ENCODE assay signal across 8 mouse cellular contexts in genomic region chr10:39612633-39612988, GRCm38 (mm10). TPM values are rescaled to one million over a fixed set of nuclear protein-coding genes. Genes with fewer than 3 reads are reported as not detected.
DNase-seq lines count a peak whose midpoint lies in the region; ATAC-seq and TF ChIP-seq lines count a peak whose summit lies in the region.

Gene Traf3ip2, plus strand, starts transcription at chr10:39612934.

- no peak for TF ChIP-seq CTCF in olfactory bulb, adult 2 months (IDR thresholded peaks at IDR 0.05; ENCODE audit: insufficient read depth, low read depth, low read length)

- WGBS in neural tube, embryonic 11.5 days, result 50% methylated on average over 4 of the region's 4 CpGs
- 30% methylated on average over 4 of the region's 4 CpGs for WGBS in limb, embryonic 10.5 days
- 35% methylated on average over 4 of the region's 4 CpGs for WGBS in olfactory bulb, adult 2 months

- no peaks in the 10 kb centered on the region for H3K27me3 ChIP-seq in neural tube, embryonic 11.5 days (ENCODE audit: control insufficient read depth, insufficient read depth, low read length)
- H3K27me3 ChIP-seq in limb, embryonic 10.5 days (ENCODE audit: low read depth, poor library complexity, severe bottlenecking), result no peaks in the 10 kb centered on the region

- no peak for DNase-seq in adrenal gland, adult 18-20 months (ENCODE audit: low spot score in 2 of 2)
- no peak for DNase-seq in adrenal gland, adult (ENCODE audit: inconsistent age in 2 of 2, low spot score in 1 of 2)
- no peak for DNase-seq in neural tube, embryonic 11.5 days (ENCODE audit: low spot score)
- DNase-seq in neural tube, embryonic 10.5 days (ENCODE audit: extremely low spot score, low spot score), result no peak
- no peak for DNase-seq in limb, embryonic 10.5 days (ENCODE audit: low spot score)
- DNase-seq in ovary, postnatal 10 days (ENCODE audit: low spot score), result no peak
- DNase-seq in layer of hippocampus, adult 11-12 months (ENCODE audit: low spot score), result no peak

- H3K36me3 ChIP-seq in neural tube, embryonic 11.5 days (ENCODE audit: control insufficient read depth, insufficient read depth, low read length), result no peaks in the 10 kb centered on the region
- H3K36me3 ChIP-seq in limb, embryonic 10.5 days, result no peaks in the 10 kb centered on the region

- H3K9me3 ChIP-seq in neural tube, embryonic 11.5 days (ENCODE audit: control insufficient read depth, low read length), result no peaks in the 10 kb centered on the region
- H3K9me3 ChIP-seq in limb, embryonic 10.5 days (replicated peaks), result no peaks in the 10 kb centered on the region

- no peak for ATAC-seq in neural tube, embryonic 11.5 days (ENCODE audit: insufficient read depth, low FRiP score, low TSS enrichment)

- H3K4me1 ChIP-seq in neural tube, embryonic 11.5 days (ENCODE audit: control insufficient read depth, insufficient read depth, low read length), result 0 out of 2 replicates have a peak, but pooled peaks cover 2% of the 10 kb centered on the region
- peaks cover 49% of the 10 kb centered on the region for H3K4me1 ChIP-seq in limb, embryonic 10.5 days
- peaks cover 20% of the 10 kb centered on the region for H3K4me1 ChIP-seq in olfactory bulb, adult 2 months (ENCODE audit: control insufficient read depth, insufficient read depth, low read length)

- H3K27ac ChIP-seq in neural tube, embryonic 11.5 days (ENCODE audit: low read depth, low read length), result peak within 1 kb of the TSS; percentile 46
- H3K27ac ChIP-seq in limb, embryonic 10.5 days, result peak within 1 kb of the TSS; percentile 88
- H3K27ac ChIP-seq in olfactory bulb, adult 2 months (ENCODE audit: insufficient read depth, low read depth, low read length), result peak within 1 kb of the TSS; percentile 43

- H3K9ac ChIP-seq in neural tube, embryonic 11.5 days (ENCODE audit: low read length), result 0 out of 2 replicates have a peak within 1 kb of the TSS, but pooled peaks have one; percentile 40

- TF ChIP-seq POLR2A in olfactory bulb, adult 2 months (IDR thresholded peaks at IDR 0.05; ENCODE audit: insufficient read depth, low read depth, low read length), result no peak

- peak within 1 kb of the TSS; percentile 15; the same call in 1 of the 2 replicates for H3K4me3 ChIP-seq in neural tube, embryonic 11.5 days (ENCODE audit: low read depth, low read length)
- peak within 1 kb of the TSS; percentile 42 for H3K4me3 ChIP-seq in limb, embryonic 10.5 days
- peak within 1 kb of the TSS; percentile 36 for H3K4me3 ChIP-seq in olfactory bulb, adult 2 months (ENCODE audit: insufficient read depth, low read depth, low read length)

- peak within 1 kb of the TSS; percentile 31 for H3K4me2 ChIP-seq in neural tube, embryonic 11.5 days (ENCODE audit: low read depth)

RNA-seq across cellular contexts. Expression of gene Traf3ip2, which starts in this region (rescaled TPM):
- 10 to 100 TPM; 10.6 to 15.0 TPM for total RNA-seq in adrenal gland, adult 18-20 months (2021)
- polyA plus RNA-seq in neural tube, embryonic 11.5 days (2014; fragmentation: Nextera tagmentation; extraction: Ambion mirVana), result 9.4 TPM in 2 replicates
- polyA plus RNA-seq in limb, embryonic 10.5 days (2016; fragmentation: Nextera tagmentation; extraction: Ambion mirVana), result 7.2 and 8.7 TPM in 2 replicates
- polyA plus RNA-seq in olfactory bulb, adult 2 months (2012; ENCODE audit: insufficient read depth, insufficient read length, low replicate concordance, missing spikeins), result not detected in 2 replicates
